Mouse (Mus musculus) hindbrain, embryonic 16.5 days (tissue): Measurements from ENCODE around the gene Borcs6. TPM values are rescaled to one million over a fixed set of nuclear protein-coding genes. Genes with fewer than 3 reads are reported as not detected.

Source experiments
- ATAC-seq: fragments of 200-750 bp; cut with Nextera tagmentation; 2 replicates; pipeline ENCODE4 v1.8.0; 2017; ENCODE audit warnings: moderate TSS enrichment, moderate library complexity
- H3K27ac ChIP-seq: fragments of 300-500 bp; sonication (generic); 2 replicates; pipeline ENCODE4 v1.5.1; 2014; ENCODE audit warnings: low read depth, mild to moderate bottlenecking, control low read depth, low read length, moderate library complexity
- H3K27me3 ChIP-seq: fragments of 300-500 bp; sonication (generic); replicated peaks from 2 replicates; pipeline ENCODE4 v1.6.1; 2014; ENCODE audit warnings: low read length; ENCODE audit not compliant: control insufficient read depth, insufficient read depth
- H3K36me3 ChIP-seq: fragments of 300-500 bp; sonication (generic); 2 replicates; pipeline ENCODE4 v1.6.1; 2014; ENCODE audit warnings: mild to moderate bottlenecking, low read length, moderate library complexity, mixed read lengths; ENCODE audit not compliant: control insufficient read depth, insufficient read depth
- H3K4me1 ChIP-seq: fragments of 300-500 bp; sonication (generic); 2 replicates; pipeline ENCODE4 v1.6.1; 2014; ENCODE audit warnings: low read depth, low read length; ENCODE audit not compliant: control insufficient read depth, insufficient read depth
- H3K4me2 ChIP-seq: fragments of 300-500 bp; sonication (generic); 2 replicates; pipeline ENCODE4 v1.6.1; 2014; ENCODE audit warnings: mild to moderate bottlenecking, low read length, control low read depth, moderate library complexity
- H3K4me3 ChIP-seq: fragments of 300-500 bp; sonication (generic); 2 replicates; pipeline ENCODE4 v1.5.1; 2014; ENCODE audit warnings: mild to moderate bottlenecking, low read length, control low read depth, moderate library complexity
- H3K9ac ChIP-seq: fragments of 300-500 bp; sonication (generic); 2 replicates; pipeline ENCODE4 v1.6.1; 2014; ENCODE audit warnings: low read depth, mild to moderate bottlenecking, control low read depth, low read length, moderate library complexity
- H3K9me3 ChIP-seq: fragments of 300-500 bp; sonication (generic); 2 replicates; pipeline ENCODE4 v1.6.1; 2014; ENCODE audit warnings: mild to moderate bottlenecking, low read length, moderate library complexity; ENCODE audit not compliant: control insufficient read depth
- WGBS: fragments of 180-500 bp; shearing (Covaris S2); extraction: QIAGEN DNeasy Blood & Tissue Kit; methylation state at CpG from one replicate; pipeline ENCODE4 v1.1.7; 2014; 5-methylcytosine and 5-hydroxymethylcytosine counted together
- polyA plus RNA-seq: library from polyadenylated mRNA; unstranded; fragments of >200 nt; fragmentation: Nextera tagmentation; extraction: Ambion mirVana; gene quantifications from 2 replicates; pipeline ENCODE4 v1.2.1, GENCODE M21; 2015

The Borcs6 gene
- polyA plus RNA-seq, 1 experiment from 2014 or later: 20.9 TPM

GRCm38 (mm10) chr11:69095511-69096231 is 36.2 kb downstream of the Borcs6 start:
- Histone ChIP-seq H3K36me3 (peaks cover 3% of the 10 kb centered on the region; the same call in 1 of the 2 replicates), H3K27me3 (no peaks in the 10 kb centered on the region), H3K27ac (peak overlapping the region; percentile 78), H3K4me2 (peak overlapping the region; percentile 79), H3K4me3 (peak overlapping the region; percentile 42), H3K9me3 (no peaks in the 10 kb centered on the region), H3K4me1 (peaks cover 51% of the 10 kb centered on the region), H3K9ac (peak overlapping the region; percentile 56)
- ATAC-seq: no peak
- WGBS: 4% methylated on average over 27 of the region's 27 CpGs

GRCm38 (mm10) chr11:69096360-69096986 is 37.0 kb downstream of the Borcs6 start:
- Histone ChIP-seq H3K4me1 (peaks cover 47% of the 10 kb centered on the region), H3K9me3 (no peaks in the 10 kb centered on the region), H3K4me2 (peak overlapping the region; percentile 93), H3K36me3 (peaks cover 8% of the 10 kb centered on the region; the same call in 1 of the 2 replicates), H3K27ac (peak overlapping the region; percentile 78), H3K9ac (peak overlapping the region; percentile 54), H3K27me3 (no peaks in the 10 kb centered on the region), H3K4me3 (peak overlapping the region; percentile 42)
- WGBS: 15% methylated on average over 9 of the region's 9 CpGs
- no peak for ATAC-seq

GRCm38 (mm10) chr11:69096987-69097900 is 37.7 kb downstream of the Borcs6 start:
- H3K4me2 ChIP-seq: peak overlapping the region; percentile 93
- no peak for ATAC-seq
- H3K27ac ChIP-seq: peak overlapping the region; percentile 73
- 2% methylated on average over 29 of the region's 29 CpGs for WGBS
- peaks cover 45% of the 10 kb centered on the region for H3K4me1 ChIP-seq
- peak overlapping the region; percentile 36 for H3K4me3 ChIP-seq
- H3K9me3 ChIP-seq: no peaks in the 10 kb centered on the region
- H3K27me3 ChIP-seq: no peaks in the 10 kb centered on the region
- H3K9ac ChIP-seq: peak overlapping the region; percentile 54
- H3K36me3 ChIP-seq: peaks cover 11% of the 10 kb centered on the region

- Histone ChIP-seq H3K27ac (peak overlapping the region; percentile 81), H3K36me3 (peaks cover 16% of the 10 kb centered on the region), H3K27me3 (no peaks in the 10 kb centered on the region), H3K9me3 (no peaks in the 10 kb centered on the region), H3K4me2 (peak overlapping the region; percentile 93), H3K4me3 (peak overlapping the region; percentile 57), H3K9ac (peak overlapping the region; percentile 73), H3K4me1 (peaks cover 45% of the 10 kb centered on the region)
- 22% methylated on average over 8 of the region's 8 CpGs for WGBS
- ATAC-seq: no peak
Observed at GRCm38 (mm10) chr11:69098039-69098761, 38.7 kb downstream of the Borcs6 start.

GRCm38 (mm10) chr11:69098762-69099091 is 39.2 kb downstream of the Borcs6 start:
- peak; percentile 1; the same call in 1 of the 2 replicates for ATAC-seq
- WGBS: 0% methylated on average over 18 of the region's 19 CpGs
- H3K4me1 ChIP-seq: peaks cover 45% of the 10 kb centered on the region

GRCm38 (mm10) chr11:69099177-69099914 is 39.8 kb downstream of the Borcs6 start:
- no peak for ATAC-seq
- Histone ChIP-seq H3K36me3 (peaks cover 27% of the 10 kb centered on the region), H3K27me3 (no peaks in the 10 kb centered on the region), H3K4me2 (peak overlapping the region; percentile 93), H3K4me1 (peaks cover 44% of the 10 kb centered on the region), H3K4me3 (peak overlapping the region; percentile 57), H3K27ac (peak overlapping the region; percentile 81), H3K9ac (peak overlapping the region; percentile 73), H3K9me3 (no peaks in the 10 kb centered on the region)
- WGBS: under 1% methylated on average over 22 of the region's 22 CpGs

More at GRCm38 (mm10) chr11:69098762-69099091, 39.2 kb downstream of the Borcs6 start:
- Histone ChIP-seq H3K27me3 (no peaks in the 10 kb centered on the region), H3K9ac (peak overlapping the region; percentile 73), H3K4me3 (peak overlapping the region; percentile 57), H3K27ac (peak overlapping the region; percentile 81), H3K9me3 (no peaks in the 10 kb centered on the region), H3K4me2 (peak overlapping the region; percentile 93), H3K36me3 (peaks cover 21% of the 10 kb centered on the region)

- Histone ChIP-seq H3K4me1 (peaks cover 41% of the 10 kb centered on the region), H3K36me3 (peaks cover 27% of the 10 kb centered on the region), H3K27ac (peak overlapping the region; percentile 81), H3K9ac (peak overlapping the region; percentile 73), H3K4me2 (peak overlapping the region; percentile 93), H3K4me3 (peak overlapping the region; percentile 57), H3K9me3 (no peaks in the 10 kb centered on the region), H3K27me3 (no peaks in the 10 kb centered on the region)
- WGBS: 1% methylated on average over 23 of the region's 23 CpGs
- peak; percentile 21 for ATAC-seq
Observed at GRCm38 (mm10) chr11:69099915-69100345, 40.4 kb downstream of the Borcs6 start.
